Mouse (Mus musculus): ENCODE measurements around the gene Esd. TPM values are rescaled to one million over a fixed set of nuclear protein-coding genes. Genes with fewer than 3 reads are reported as not detected.
A peak's percentile ranks its signal among the peaks of the same experiment; 100 is the strongest.

Esd gene
- polyA plus RNA-seq, 1 experiment from 2014 or later: 464 TPM

- no peak overlapping the region for H3K27ac ChIP-seq (ENCODE audit: low read depth, low read length)
- no peak for ATAC-seq
- H3K4me1 ChIP-seq (replicated peaks; ENCODE audit: control insufficient read depth, insufficient read depth, low read length): no peaks in the 10 kb centered on the region
- H3K4me3 ChIP-seq (ENCODE audit: low read depth, low read length): no peak overlapping the region
- H3K9me3 ChIP-seq (ENCODE audit: control insufficient read depth): no peaks in the 10 kb centered on the region
- no peak overlapping the region for H3K4me2 ChIP-seq (replicated peaks; ENCODE audit: low read depth)
- no peak for TF ChIP-seq CTCF (IDR thresholded peaks at IDR 0.05; ENCODE audit: low read depth)
- 87% methylated on average over 6 of the region's 6 CpGs for WGBS
- H3K27me3 ChIP-seq (replicated peaks; ENCODE audit: control insufficient read depth, insufficient read depth, low read length): no peaks in the 10 kb centered on the region
- peaks cover 50% of the 10 kb centered on the region for H3K36me3 ChIP-seq (ENCODE audit: control insufficient read depth, insufficient read depth)
- H3K9ac ChIP-seq (ENCODE audit: low read depth, low read length): no peak overlapping the region
Observed at GRCm38 (mm10) chr14:74736850-74737249, 4.8 kb downstream of the Esd start.

- Histone ChIP-seq H3K36me3 (ENCODE audit: control insufficient read depth, insufficient read depth) (peaks cover 12% of the 10 kb centered on the region), H3K9me3 (ENCODE audit: control insufficient read depth) (no peaks in the 10 kb centered on the region), H3K9ac (ENCODE audit: low read depth, low read length) (no peak overlapping the region), H3K27ac (ENCODE audit: low read depth, low read length) (no peak overlapping the region), H3K4me3 (ENCODE audit: low read depth, low read length) (no peak overlapping the region), H3K27me3 (replicated peaks; ENCODE audit: control insufficient read depth, insufficient read depth, low read length) (no peaks in the 10 kb centered on the region), H3K4me1 (replicated peaks; ENCODE audit: control insufficient read depth, insufficient read depth, low read length) (no peaks in the 10 kb centered on the region), H3K4me2 (replicated peaks; ENCODE audit: low read depth) (no peak overlapping the region)
- ATAC-seq: no peak
- TF ChIP-seq CTCF (IDR thresholded peaks at IDR 0.05; ENCODE audit: low read depth): peak; percentile 93
- WGBS: 62% methylated on average over 10 of the region's 10 CpGs
Observed at GRCm38 (mm10) chr14:74764191-74764918, 32.3 kb downstream of the Esd start.

- no peak overlapping the region for H3K4me2 ChIP-seq (replicated peaks; ENCODE audit: low read depth)
- no peaks in the 10 kb centered on the region for H3K27me3 ChIP-seq (replicated peaks; ENCODE audit: control insufficient read depth, insufficient read depth, low read length)
- no peaks in the 10 kb centered on the region for H3K9me3 ChIP-seq (ENCODE audit: control insufficient read depth)
- TF ChIP-seq CTCF (IDR thresholded peaks at IDR 0.05; ENCODE audit: low read depth): no peak
- WGBS: 83% methylated on average over 1 of the region's 1 CpGs
- peaks cover 20% of the 10 kb centered on the region for H3K36me3 ChIP-seq (ENCODE audit: control insufficient read depth, insufficient read depth)
- no peaks in the 10 kb centered on the region for H3K4me1 ChIP-seq (replicated peaks; ENCODE audit: control insufficient read depth, insufficient read depth, low read length)
- H3K27ac ChIP-seq (ENCODE audit: low read depth, low read length): no peak overlapping the region
- H3K4me3 ChIP-seq (ENCODE audit: low read depth, low read length): no peak overlapping the region
- H3K9ac ChIP-seq (ENCODE audit: low read depth, low read length): no peak overlapping the region
- no peak for ATAC-seq
Observed at GRCm38 (mm10) chr14:74767892-74768291, 35.8 kb downstream of the Esd start.

- no peak for TF ChIP-seq CTCF (IDR thresholded peaks at IDR 0.05; ENCODE audit: low read depth)
- ATAC-seq: no peak
- H3K27me3 ChIP-seq (replicated peaks; ENCODE audit: control insufficient read depth, insufficient read depth, low read length): no peaks in the 10 kb centered on the region
- H3K4me1 ChIP-seq (replicated peaks; ENCODE audit: control insufficient read depth, insufficient read depth, low read length): no peaks in the 10 kb centered on the region
- H3K36me3 ChIP-seq (ENCODE audit: control insufficient read depth, insufficient read depth): peaks cover 15% of the 10 kb centered on the region
- no peak overlapping the region for H3K4me2 ChIP-seq (replicated peaks; ENCODE audit: low read depth)
- H3K4me3 ChIP-seq (ENCODE audit: low read depth, low read length): no peak overlapping the region
- H3K9ac ChIP-seq (ENCODE audit: low read depth, low read length): no peak overlapping the region
- WGBS: 85% methylated on average over 10 of the region's 10 CpGs
- H3K27ac ChIP-seq (ENCODE audit: low read depth, low read length): no peak overlapping the region
- no peaks in the 10 kb centered on the region for H3K9me3 ChIP-seq (ENCODE audit: control insufficient read depth)
Observed at GRCm38 (mm10) chr14:74774046-74774619, 42.0 kb downstream of the Esd start.

GRCm38 (mm10) chr14:74784243-74784934 is 52.3 kb downstream of the Esd start:
- H3K27me3 ChIP-seq (replicated peaks; ENCODE audit: control insufficient read depth, insufficient read depth, low read length): no peaks in the 10 kb centered on the region
- 81% methylated on average over 11 of the region's 11 CpGs for WGBS
- no peak for TF ChIP-seq CTCF (IDR thresholded peaks at IDR 0.05; ENCODE audit: low read depth)
- H3K9me3 ChIP-seq (ENCODE audit: control insufficient read depth): no peaks in the 10 kb centered on the region
- no peak overlapping the region for H3K4me3 ChIP-seq (ENCODE audit: low read depth, low read length)
- no peak overlapping the region for H3K9ac ChIP-seq (ENCODE audit: low read depth, low read length)
- no peak overlapping the region for H3K27ac ChIP-seq (ENCODE audit: low read depth, low read length)
- H3K36me3 ChIP-seq (ENCODE audit: control insufficient read depth, insufficient read depth): peaks cover 28% of the 10 kb centered on the region
- H3K4me2 ChIP-seq (replicated peaks; ENCODE audit: low read depth): no peak overlapping the region
- no peaks in the 10 kb centered on the region for H3K4me1 ChIP-seq (replicated peaks; ENCODE audit: control insufficient read depth, insufficient read depth, low read length)
- no peak for ATAC-seq

- no peak for ATAC-seq
- no peaks in the 10 kb centered on the region for H3K4me1 ChIP-seq (replicated peaks; ENCODE audit: control insufficient read depth, insufficient read depth, low read length)
Observed at GRCm38 (mm10) chr14:74787717-74788116, 55.6 kb downstream of the Esd start.

More at GRCm38 (mm10) chr14:74787717-74788116, 55.6 kb downstream of the Esd start:
- H3K36me3 ChIP-seq (ENCODE audit: control insufficient read depth, insufficient read depth): peaks cover 28% of the 10 kb centered on the region
- no peak for TF ChIP-seq CTCF (IDR thresholded peaks at IDR 0.05; ENCODE audit: low read depth)
- no peaks in the 10 kb centered on the region for H3K9me3 ChIP-seq (ENCODE audit: control insufficient read depth)
- no peak overlapping the region for H3K27ac ChIP-seq (ENCODE audit: low read depth, low read length)
- H3K9ac ChIP-seq (ENCODE audit: low read depth, low read length): no peak overlapping the region
- H3K4me3 ChIP-seq (ENCODE audit: low read depth, low read length): no peak overlapping the region
- 72% methylated on average over 3 of the region's 3 CpGs for WGBS
- H3K27me3 ChIP-seq (replicated peaks; ENCODE audit: control insufficient read depth, insufficient read depth, low read length): no peaks in the 10 kb centered on the region
- no peak overlapping the region for H3K4me2 ChIP-seq (replicated peaks; ENCODE audit: low read depth)

All from intestine, postnatal 0 days (tissue).